Mouse (Mus musculus) stomach, postnatal 0 days (tissue): ENCODE measurements at regions not wholly inside any gene's neighbourhood (a gene's known extent, or its start where the extent isn't known, plus 50 kb on each side); places are given as distances from the start of the nearest gene placed in this dataset.

ENCODE experiments used
- CTCF ChIP-seq: IDR thresholded peaks from 2 replicates; pipeline ENCODE4 v1.5.1; 2016; ENCODE audit warnings: antibody characterized with exemption, low read depth, mild to moderate bottlenecking, moderate library complexity
- EP300 ChIP-seq: optimal IDR thresholded peaks from 2 replicates; pipeline ENCODE3; 2016; ENCODE audit warnings: antibody characterized with exemption

GRCm38 (mm10) chr13:57338676-57339075 is 442.9 kb upstream of the Trpc7 start:
- TF ChIP-seq EP300 (no peak), CTCF (no peak)
